Mouse (Mus musculus) v-Abl transformed pro-B cells (cell line): ENCODE results near the gene Pknox2.

Experiments
- in situ Hi-C, 2 experiments: fragments of 400-800 bp; cut with MboI; formaldehyde crosslinking; loops; one replicate each; pipeline ENCODE4 v1.15.1; 2025; ENCODE audit not compliant: unreplicated experiment in 2 of 2

The Pknox2 gene

DNA sequence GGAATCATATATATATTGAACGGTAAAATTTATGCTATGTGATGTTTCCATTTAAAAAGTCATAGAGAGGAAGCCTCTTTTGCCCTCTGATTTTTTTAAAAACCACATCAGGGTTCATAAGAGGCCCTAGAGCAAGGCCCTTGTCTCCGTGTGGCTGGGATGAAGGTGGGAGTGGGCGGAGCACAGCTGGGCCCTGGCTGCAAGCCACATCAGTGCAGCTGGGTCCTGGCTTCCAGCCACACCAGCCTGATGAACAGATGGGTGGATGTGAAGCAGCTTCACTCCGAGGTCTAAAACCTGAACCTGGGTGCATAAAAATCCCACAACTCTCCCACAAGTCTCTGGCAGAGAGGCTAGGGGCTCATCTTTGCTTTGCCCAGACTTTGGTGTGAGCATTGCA lies 241.8 kb downstream of the Pknox2 start:
- in situ Hi-C loops = no loop called here

DNA sequence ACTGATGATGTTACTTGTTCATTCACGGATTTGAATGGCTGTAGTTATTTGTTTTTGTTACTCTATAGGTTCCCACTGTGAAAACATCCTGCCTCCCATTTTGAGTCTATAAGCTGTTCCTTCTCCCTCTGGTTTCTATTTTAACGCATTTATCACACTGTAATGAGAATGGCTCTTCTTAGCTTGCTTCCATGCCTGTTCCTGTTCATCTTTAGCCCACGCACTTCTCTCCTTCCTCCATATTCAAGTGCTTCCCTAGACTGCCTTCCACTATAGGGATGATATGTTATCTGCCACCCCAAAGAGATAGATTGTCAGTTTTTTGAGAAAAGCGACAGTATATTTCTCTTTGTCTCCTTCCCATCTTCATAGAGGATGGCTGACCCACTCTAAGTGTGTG lies 246.7 kb downstream of the Pknox2 start:
- in situ Hi-C loops = no loop called here

DNA sequence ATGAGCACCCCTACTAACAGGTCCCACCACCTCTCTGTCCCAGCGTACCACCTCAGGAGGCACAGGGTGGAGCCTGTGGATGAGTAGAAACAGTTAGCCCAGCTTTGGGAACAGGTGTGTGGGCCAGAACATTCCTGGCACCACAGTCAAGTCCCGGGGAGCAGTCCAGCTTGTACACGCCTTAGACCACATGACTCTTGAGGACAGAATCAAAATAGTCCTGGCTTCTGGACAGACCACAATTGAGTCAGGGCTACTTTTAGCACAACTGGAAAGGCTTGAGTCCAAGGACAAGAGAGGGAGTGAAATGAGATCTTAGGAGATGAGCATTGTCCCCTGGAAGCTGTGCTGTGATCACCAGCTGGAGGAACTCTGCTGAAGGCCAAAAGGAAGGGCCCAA lies 248.6 kb downstream of the Pknox2 start:
- in situ Hi-C loops = loop anchor here (10.0 to 25.0 kb wide), 2 partner anchors 326 to 461 kb away; partner anchors contain the start of gene Gm7257 (in 1 of the 2)

DNA sequence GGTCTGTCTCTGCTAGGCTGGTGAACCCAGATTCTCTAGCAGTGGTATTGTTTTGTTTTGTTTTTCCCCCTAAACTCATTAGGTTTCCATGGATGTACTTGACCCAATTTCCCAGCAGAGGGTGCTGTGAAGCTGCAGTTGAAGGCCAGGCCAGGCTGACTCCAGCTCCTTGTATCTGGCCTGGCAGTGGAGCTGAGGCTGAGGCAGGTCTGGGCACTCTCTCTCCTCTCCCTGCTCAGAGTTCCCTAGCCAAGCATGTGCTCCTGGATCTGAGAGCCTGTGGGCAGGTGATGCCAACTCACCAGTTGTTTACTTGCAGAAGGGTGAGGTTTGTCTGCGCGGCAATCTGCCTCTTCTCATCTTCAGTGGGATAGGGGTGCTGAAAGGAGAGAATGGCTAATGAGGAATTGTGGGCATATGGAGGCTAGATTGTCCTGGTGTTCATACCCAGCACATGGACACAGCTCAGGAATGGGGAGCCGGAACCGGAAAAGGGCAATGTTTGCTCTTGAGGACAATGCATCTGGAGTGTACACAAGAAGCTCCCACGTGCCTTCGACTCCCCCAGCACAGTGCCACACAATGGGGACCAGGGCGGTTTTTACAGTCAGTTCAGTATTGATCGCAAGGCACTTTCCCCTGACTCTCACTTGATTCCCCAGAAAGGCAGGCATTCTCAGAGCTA lies 252.1 kb downstream of the Pknox2 start:
- in situ Hi-C loops = loop anchor here (10.0 to 25.0 kb wide), 2 partner anchors 330 to 458 kb away; partner anchors contain the start of gene Gm7257 (in 1 of the 2)

DNA sequence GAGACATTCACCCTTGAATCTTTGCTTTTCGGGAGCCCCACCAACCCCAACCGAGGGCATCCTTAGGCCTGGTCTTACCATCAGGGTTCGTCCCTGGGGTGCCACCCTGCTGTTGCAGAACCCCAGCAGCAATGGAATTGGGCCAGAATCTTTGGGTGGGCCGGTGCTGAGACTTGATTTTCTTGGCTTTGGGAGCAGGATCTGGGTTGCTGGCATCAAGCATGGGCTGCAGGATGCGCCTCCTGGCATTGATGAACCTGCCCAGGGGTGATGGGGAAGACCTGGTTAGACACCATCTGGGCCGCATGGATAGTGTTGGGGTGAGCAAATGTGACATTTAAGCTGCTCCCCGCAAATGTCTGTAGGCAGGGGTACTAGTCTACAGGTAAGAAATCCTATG lies 253.0 kb downstream of the Pknox2 start:
- in situ Hi-C loops = loop anchor here (10.0 to 25.0 kb wide), 2 partner anchors 331 to 457 kb away; partner anchors contain the start of gene Gm7257 (in 1 of the 2)

DNA sequence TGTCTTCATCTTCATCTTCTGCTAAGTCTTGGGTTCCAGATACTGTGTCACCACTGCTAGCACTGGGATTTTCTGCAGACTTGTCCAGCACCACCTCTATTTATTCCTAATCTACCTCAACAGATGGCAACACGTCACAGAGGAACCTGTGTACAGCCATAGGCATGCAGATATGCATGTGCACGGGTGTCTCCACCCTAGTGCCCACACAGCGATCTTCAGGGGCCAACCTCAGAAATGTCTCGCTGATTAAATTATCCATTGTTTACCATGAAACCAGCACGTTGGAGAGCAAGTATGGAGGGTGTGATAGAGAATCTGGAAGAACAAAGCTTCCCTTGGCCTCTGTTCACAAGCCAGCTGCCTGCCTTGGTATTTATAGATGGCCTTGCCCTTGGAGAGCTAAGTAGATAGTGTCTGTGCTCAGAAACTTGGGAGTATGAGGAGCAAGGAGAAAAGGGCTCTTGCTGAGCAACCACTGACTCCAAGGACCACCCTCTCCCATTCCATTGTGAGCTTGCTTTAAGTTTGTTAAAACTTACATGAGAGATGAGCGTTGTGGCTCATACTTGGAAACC lies 253.7 kb downstream of the Pknox2 start:
- in situ Hi-C loops = loop anchor here (10.0 to 25.0 kb wide), 2 partner anchors 331 to 456 kb away; partner anchors contain the start of gene Gm7257 (in 1 of the 2)

DNA sequence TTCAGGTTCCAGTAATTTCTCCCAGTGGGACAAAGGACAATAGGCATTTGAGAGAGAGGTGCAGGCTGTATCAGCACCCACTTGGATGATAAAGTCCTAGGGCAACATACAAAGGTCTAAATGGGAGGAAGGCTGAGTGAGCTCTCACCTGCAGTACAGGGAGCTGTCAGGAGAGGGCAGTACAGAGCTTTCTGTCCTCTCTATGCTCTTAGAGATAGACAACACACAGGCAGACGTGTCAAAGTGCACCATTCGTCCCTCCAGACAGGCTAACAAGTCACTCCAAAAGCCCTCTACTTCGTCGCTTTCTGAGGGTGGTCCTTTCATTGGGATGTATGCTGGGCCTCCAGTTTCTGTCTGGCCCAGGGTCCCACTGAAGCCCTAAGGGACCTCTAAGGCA lies 256.7 kb downstream of the Pknox2 start:
- in situ Hi-C loops = loop anchor here (10.0 to 25.0 kb wide), 2 partner anchors 334 to 453 kb away; partner anchors contain the start of gene Gm7257 (in 1 of the 2)

DNA sequence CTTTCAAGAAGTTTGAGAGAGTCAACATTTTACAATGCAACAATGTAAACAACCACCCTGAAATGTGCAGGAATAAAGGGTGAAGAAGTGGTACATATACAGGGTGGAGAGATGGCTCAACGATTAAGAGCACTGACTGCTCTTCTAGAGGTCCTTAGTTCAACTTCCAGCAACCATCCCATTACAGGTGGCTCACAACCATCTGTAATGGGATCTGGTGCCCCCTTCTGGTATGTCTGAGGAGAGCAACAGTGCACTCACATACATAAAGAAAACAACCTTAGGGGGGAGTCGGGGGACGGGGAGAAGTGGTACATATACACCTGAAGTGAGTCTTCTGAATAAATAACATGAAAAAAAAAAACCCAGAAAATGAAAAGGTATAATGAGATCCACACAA lies 262.0 kb downstream of the Pknox2 start:
- in situ Hi-C loops = loop anchor here in 1 of 2 experiments (25.0 kb wide), 1 partner anchor 448 kb away; the partner anchor contains the start of gene Gm7257

DNA sequence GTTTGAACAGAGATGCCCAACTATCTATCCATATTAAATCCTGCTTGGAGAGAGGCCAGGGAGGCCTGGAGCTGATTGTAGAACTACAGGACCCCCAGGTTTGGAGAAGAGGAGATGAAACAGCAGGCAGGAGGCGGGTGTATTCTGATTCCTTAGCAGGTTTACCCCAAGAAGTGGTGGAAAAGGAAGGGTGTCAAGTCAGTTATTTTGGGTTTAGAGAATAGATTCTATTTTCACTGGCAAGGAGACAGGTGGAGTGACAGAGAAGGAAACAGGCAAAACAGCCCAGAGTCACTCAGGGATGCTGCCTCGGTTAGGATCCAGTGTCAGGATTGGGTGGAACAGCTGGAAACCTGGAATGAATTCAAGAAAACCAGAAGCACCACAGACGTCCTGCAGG lies 263.6 kb downstream of the Pknox2 start:
- in situ Hi-C loops = loop anchor here in 1 of 2 experiments (25.0 kb wide), 1 partner anchor 446 kb away; the partner anchor contains the start of gene Gm7257

DNA sequence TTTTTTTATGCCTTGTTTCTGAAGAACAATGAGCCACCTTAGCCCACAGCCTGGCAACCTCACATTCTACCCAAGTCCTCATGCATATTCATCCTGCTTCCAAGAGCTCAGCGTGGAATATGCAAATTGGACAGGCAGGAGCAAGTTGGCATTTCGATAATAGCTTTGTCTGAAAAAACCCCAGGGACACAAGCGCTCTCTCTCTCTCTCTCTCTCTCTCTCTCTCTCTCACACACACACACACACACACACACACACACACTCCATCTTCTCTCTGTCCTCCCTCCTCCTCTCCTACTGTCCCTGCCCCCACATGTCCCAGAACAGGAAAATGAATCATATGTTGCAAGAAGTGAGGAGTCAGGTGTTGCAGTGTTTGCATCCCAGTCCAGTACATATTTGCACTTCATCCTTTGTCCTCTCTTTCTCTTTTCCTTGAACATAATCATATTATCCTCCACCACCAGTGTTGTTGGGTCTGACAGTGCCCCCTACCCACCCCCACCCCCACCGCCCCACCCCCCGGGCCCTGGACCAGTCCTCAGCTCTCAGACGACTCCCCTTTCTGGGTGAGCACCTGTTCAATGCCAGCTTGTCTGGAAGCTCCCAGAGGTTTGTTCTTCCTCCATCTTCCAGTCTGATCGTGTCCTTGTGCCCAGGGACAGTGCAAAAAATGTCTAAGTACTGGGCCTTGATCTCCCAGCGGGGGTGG lies 265.0 kb downstream of the Pknox2 start:
- in situ Hi-C loops = loop anchor here in 1 of 2 experiments (25.0 kb wide), 1 partner anchor 445 kb away; the partner anchor contains the start of gene Gm7257

DNA sequence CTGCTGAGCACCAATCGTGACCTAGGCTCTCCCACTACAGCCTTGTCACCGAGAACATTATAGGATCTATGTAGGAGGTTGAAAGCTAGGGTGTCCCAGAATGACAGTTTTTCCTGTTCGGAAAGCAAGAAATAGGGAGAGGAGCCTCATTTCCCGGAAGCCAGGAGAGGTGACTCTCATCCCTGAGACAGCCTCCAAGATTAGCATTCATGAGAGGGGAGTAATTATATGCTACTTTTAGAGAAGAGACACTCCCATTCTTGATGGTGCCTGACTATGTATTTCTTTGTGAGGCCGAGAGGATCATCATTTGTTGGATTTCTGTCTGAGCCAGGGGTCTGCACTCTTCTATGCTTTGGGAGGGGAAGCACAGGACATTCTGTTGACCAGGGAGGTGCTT lies 265.6 kb downstream of the Pknox2 start:
- in situ Hi-C loops = loop anchor here in 1 of 2 experiments (25.0 kb wide), 1 partner anchor 444 kb away; the partner anchor contains the start of gene Gm7257

DNA sequence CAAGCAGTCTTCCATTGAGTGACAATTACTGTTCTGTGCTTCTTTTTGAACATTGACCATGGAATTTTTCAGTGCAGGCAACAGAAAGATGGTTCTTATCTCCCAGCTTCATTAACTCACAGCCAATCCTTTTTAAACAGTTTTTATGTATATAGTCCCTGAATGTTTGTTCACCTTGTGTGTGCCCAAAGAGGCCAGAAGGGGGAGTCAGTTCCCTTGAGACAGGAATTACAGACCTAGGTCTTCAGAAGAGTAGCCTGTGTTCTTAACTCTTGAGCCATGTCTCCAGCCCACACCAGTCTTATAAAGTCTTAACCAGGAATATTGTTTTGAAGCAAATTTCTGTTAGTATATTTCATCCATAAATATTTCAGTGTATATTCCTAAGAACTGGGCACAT lies 270.4 kb downstream of the Pknox2 start:
- in situ Hi-C loops = loop anchor here in 1 of 2 experiments (25.0 kb wide), 1 partner anchor 439 kb away; the partner anchor contains the start of gene Gm7257

DNA sequence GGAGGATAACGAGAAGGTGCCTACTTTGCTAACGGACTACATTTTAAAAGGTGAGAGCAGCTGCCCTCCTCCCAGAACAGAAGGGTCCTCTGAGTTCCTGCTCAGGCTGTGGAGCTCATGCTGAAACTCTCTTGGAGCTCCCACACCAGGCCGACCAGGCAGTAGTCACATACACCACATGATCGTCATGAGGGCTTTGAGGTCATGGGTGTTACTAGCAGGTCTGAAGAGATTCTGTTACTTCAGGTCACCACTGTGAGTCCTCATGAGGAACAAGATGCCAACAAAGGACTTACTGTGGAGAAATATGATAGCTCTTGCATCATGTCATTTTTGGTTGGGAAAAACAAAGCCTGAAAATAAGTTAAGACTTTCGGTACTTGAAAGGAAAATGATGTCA lies 270.9 kb downstream of the Pknox2 start:
- in situ Hi-C loops = loop anchor here in 1 of 2 experiments (25.0 kb wide), 1 partner anchor 439 kb away; the partner anchor contains the start of gene Gm7257

DNA sequence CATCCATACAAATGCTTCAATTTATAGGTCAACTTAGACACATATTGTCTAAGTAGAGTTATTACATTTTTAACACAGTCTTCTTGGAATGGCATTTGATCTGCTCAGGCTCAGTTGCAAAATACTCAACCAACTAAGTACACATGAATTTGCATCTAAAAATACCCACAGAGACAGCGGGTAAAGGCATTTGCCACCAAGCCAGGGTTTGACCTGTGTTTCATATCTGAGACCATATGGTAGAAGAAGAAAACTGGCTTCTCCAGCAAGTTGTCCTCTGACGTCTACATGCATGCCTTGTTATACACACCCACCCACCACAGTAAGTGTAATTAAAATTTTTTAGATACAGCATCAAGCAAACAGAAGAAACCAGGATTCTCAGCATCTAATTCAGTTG lies 273.4 kb downstream of the Pknox2 start:
- in situ Hi-C loops = no loop called here

DNA sequence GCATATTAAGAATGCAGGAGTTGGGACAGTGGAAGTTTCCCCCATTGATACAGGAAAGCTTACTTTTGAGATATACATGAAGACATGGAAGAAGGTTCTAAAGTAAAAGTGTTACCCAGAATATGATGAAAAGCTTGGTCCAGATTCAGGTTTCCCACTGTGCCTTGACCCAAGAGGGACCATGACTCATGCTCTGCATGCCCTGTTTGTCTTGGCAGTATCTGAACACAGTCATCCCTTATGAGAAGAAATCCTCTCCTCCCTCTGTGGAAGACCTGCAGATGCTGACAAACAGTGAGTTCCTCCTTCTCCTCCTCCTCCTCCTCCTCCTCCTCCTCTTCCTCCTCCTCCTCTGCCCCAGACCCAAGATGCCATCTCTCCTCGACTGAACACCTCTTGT lies 276.9 kb downstream of the Pknox2 start:
- in situ Hi-C loops = no loop called here

DNA sequence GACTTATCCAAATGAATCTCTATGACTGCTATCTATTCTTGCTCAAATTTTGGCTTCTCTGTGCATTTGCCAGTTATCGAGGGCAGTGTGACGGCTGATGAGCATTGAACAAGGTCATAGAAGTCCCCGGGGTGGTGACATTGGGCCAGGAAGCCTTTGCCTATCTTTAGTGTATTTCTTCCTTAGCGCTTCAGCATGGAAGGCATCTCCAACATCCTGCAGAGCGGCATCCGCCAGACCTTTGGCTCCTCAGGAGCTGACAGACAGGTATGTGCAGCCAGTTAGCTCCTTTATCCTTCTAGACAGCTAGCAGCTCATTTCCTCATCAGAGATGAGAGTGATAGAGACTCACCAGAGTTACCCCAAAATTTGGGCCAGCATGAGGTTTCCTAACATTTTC lies 278.5 kb downstream of the Pknox2 start:
- in situ Hi-C loops = no loop called here

DNA sequence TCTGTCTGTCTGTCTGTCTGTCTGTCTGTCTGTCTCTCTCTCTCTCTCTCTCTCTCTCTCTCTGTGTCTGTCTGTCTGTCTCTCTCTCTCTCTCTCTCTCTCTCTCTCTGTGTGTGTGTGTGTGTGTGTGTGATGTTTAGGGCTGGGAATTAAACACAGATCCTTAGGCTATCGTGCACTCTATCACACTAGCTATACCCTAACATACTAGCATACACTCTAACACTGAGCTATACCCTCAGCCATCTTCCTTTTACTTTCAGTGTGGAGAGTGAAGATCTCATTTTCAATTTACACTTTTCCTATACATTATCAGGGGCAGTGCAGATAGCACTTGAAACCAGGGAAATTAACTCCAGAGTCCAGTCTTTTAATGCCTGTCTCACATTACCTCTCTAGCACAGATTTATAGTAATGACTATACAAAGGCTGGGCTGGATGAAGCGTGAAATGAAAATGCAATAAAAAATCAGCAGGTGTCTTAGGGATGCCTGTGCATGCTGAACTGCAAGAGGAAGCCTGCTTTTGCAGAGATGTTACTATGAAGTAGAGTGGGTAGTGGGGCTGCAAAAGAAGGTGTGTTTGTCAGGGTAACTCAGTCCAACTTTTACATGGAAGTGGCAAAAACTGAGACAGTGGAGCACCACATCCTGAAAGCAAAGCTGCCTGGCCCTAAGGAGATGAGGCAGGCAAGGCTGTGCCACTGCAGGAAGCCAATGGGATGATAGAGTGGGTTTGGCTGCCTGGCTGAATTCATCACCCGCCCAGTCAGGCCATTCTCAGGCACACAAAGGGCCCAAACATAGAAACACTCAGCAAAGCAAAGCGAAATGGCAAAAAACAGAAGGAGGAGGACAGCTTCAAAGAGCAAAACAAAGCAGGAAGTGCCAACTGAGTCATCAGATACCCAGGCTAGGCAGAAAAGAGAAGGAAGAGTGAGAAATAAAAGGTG lies 282.1 kb downstream of the Pknox2 start:
- in situ Hi-C loops = no loop called here

DNA sequence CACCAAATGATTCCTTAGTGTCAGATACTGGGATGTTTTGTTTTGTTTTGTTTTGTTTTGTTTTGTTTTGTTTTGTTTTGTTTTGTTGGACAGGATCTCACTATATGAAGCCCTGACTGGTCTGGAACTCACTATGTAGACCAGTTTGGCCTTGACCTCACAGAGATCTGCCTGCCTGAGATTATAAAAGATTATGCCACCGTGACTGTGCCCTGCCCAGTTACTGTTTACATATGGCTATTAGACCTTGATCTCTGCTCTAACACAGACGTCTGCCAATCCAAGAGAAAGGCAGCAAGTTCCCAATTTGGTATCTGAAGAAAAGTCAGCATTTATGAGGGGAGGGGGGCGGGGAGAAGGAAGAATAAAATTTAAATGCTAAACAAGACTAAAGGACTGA lies 283.5 kb downstream of the Pknox2 start:
- in situ Hi-C loops = no loop called here

DNA sequence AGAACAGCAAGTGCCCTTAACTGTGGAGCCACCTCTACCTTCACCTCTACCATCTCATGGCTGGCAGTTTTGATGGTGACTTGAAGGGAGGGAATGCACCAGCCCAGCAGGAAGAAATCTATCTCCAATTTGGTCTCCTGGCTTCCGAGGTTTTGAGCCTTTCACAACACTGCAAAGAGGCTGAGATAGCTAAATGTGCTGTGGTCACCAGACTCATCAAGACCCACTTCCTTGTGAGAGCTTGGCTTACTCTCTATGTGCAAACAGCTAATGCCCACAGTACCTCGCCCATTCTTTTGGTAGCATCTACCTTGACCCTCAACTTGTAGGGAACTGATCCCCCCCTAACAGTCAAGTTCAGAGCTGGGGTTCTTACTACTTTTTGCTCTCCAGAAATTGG lies 284.6 kb downstream of the Pknox2 start:
- in situ Hi-C loops = no loop called here

DNA sequence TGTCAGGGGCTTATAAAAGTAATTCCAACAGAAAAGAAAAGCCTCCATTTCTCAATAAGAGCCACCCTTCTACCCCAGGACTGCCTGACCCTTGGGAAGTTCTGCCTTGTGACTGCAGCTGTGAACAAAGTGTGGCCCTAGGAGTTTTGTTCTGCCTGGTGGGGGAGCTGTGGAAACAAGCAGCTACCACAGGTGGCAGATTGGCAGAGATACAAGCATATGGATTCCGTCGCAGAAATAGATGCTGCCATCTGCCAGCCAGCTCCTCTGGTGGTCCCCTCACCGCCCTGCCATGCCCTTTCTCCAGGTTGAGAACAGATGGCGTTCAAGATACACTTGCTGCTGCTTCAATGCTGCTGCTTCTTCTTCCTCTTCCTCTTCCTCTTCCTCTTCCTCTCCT lies 288.5 kb downstream of the Pknox2 start:
- in situ Hi-C loops = no loop called here
